Mouse (Mus musculus) left cerebral cortex, postnatal 25 days (tissue): ENCODE measurements around the gene Csgalnact2. TPM values are rescaled to one million over a fixed set of nuclear protein-coding genes. Genes with fewer than 3 reads are reported as not detected.

Source experiments
- microRNA-seq, 2 experiments: library from miRNA; unstranded; fragments of <30 nt; microRNA quantifications; one replicate each; pipeline ENCODE4 v1.2.0; 2022
- total RNA-seq, 2 experiments: library from RNA; stranded (reverse); gene quantifications; 2 replicates each; pipeline ENCODE4 v1.2.3; 2021

The Csgalnact2 gene
- total RNA-seq, 2 experiments from 2014 or later = 11.8 to 13.0 TPM

Small RNA genes lying within 50 kb of the gene (microRNA-seq; reads per million reads assigned to microRNA genes)
- gene Mir7044 = 40.8 to 55.4 reads per million in 2 experiments

Other genes starting within 250 kb of the Csgalnact2 start
- gene Hnrnpf, start 238.8 kb downstream of the Csgalnact2 start, total RNA-seq = 100 to 1,000 TPM; 121 to 132 TPM
- not detected for gene Fxyd4, start 201.4 kb downstream of the Csgalnact2 start, total RNA-seq
- 100 to 1,000 TPM; 199 to 208 TPM for gene Rasgef1a, start 127.7 kb downstream of the Csgalnact2 start, total RNA-seq
- gene Ret, start 58.6 kb upstream of the Csgalnact2 start, total RNA-seq = 1 to 10 TPM; 4.1 TPM